Comparison of ENCODE assay signal across 18 mouse cellular contexts in genomic region chr17:79303238-79303637, GRCm38 (mm10). TPM values are rescaled to one million over a fixed set of nuclear protein-coding genes. Genes with fewer than 3 reads are reported as not detected.
DNase-seq lines count a peak whose midpoint lies in the region; ATAC-seq and TF ChIP-seq lines count a peak whose summit lies in the region.
"Had no signal": no experiment of that assay in that cellular context is flagged by ENCODE, and none has a peak within 500 bp of the region (broad histone marks: within the 10 kb centered on the region; RNA-seq: fewer than 3 reads in every experiment).

No protein-coding gene starts in this region.

- peak; percentile 25; the same call in 1 of the 2 replicates for ATAC-seq in liver, embryonic 15.5 days (ENCODE audit: insufficient read depth)
- ATAC-seq in stomach, embryonic 14.5 days (ENCODE audit: insufficient number of reproducible peaks, insufficient read depth, low FRiP score, low read depth): peak; percentile 6; the same call in 1 of the 2 replicates
- no peak for ATAC-seq in stomach, postnatal 0 days (ENCODE audit: low FRiP score, low TSS enrichment)
- peak; percentile 72 for ATAC-seq in megakaryocyte progenitor cell, adult 5-6 weeks (replicated peaks; ENCODE audit: poor library complexity)
- ATAC-seq: forebrain, embryonic 13.5 days had no signal

- H3K36me3 ChIP-seq in liver, embryonic 15.5 days (replicated peaks): no peaks in the 10 kb centered on the region
- H3K36me3 ChIP-seq in stomach, embryonic 14.5 days (ENCODE audit: control insufficient read depth, insufficient read depth, low read length): no peaks in the 10 kb centered on the region
- H3K36me3 ChIP-seq in stomach, postnatal 0 days (ENCODE audit: control insufficient read depth, insufficient read depth, low read length): no peaks in the 10 kb centered on the region
- no peaks in the 10 kb centered on the region for H3K36me3 ChIP-seq in midbrain, embryonic 10.5 days
- H3K36me3 ChIP-seq: embryonic facial prominence, embryonic 10.5 days; heart, embryonic 10.5 days; hindbrain, embryonic 12.5 days had no signal

- 68% methylated on average over 3 of the region's 3 CpGs for WGBS in liver, embryonic 15.5 days (ENCODE audit: insufficient replicate concordance)
- WGBS in stomach, embryonic 14.5 days: 73% methylated on average over 3 of the region's 3 CpGs
- WGBS in stomach, postnatal 0 days: 72% methylated on average over 3 of the region's 3 CpGs
- 86% methylated on average over 3 of the region's 3 CpGs for WGBS in midbrain, embryonic 10.5 days

- no peak for TF ChIP-seq EP300 in stomach, postnatal 0 days (optimal IDR thresholded peaks at IDR 0.05)

- H3K27ac ChIP-seq in liver, embryonic 15.5 days (replicated peaks): no peak overlapping the region
- H3K27ac ChIP-seq in stomach, embryonic 14.5 days (ENCODE audit: low read length): no peak overlapping the region
- no peak overlapping the region for H3K27ac ChIP-seq in stomach, postnatal 0 days (replicated peaks)
- H3K27ac ChIP-seq in midbrain, embryonic 10.5 days (replicated peaks): no peak overlapping the region
- H3K27ac ChIP-seq: embryonic facial prominence, embryonic 10.5 days; forebrain, embryonic 13.5 days; heart, embryonic 10.5 days; hindbrain, embryonic 12.5 days had no signal

- H3K4me2 ChIP-seq in liver, embryonic 15.5 days: peak overlapping the region; percentile 18; the same call in 1 of the 2 replicates
- H3K4me2 ChIP-seq in stomach, embryonic 14.5 days (replicated peaks; ENCODE audit: low read depth, low read length): no peak overlapping the region
- H3K4me2 ChIP-seq in stomach, postnatal 0 days (replicated peaks; ENCODE audit: low read depth): no peak overlapping the region
- H3K4me2 ChIP-seq: forebrain, embryonic 13.5 days; hindbrain, embryonic 12.5 days had no signal

- TF ChIP-seq CTCF in stomach, postnatal 0 days (IDR thresholded peaks at IDR 0.05; ENCODE audit: low read depth): no peak

- no peaks in the 10 kb centered on the region for H3K4me1 ChIP-seq in liver, embryonic 15.5 days (replicated peaks)
- no peaks in the 10 kb centered on the region for H3K4me1 ChIP-seq in stomach, embryonic 14.5 days (ENCODE audit: control insufficient read depth, insufficient read depth, low read length)
- no peaks in the 10 kb centered on the region for H3K4me1 ChIP-seq in stomach, postnatal 0 days (replicated peaks; ENCODE audit: control insufficient read depth, insufficient read depth)
- H3K4me1 ChIP-seq in midbrain, embryonic 10.5 days: no peaks in the 10 kb centered on the region
- H3K4me1 ChIP-seq: embryonic facial prominence, embryonic 10.5 days; forebrain, embryonic 13.5 days; hindbrain, embryonic 12.5 days had no signal

- no peak for DNase-seq in liver
- DNase-seq in stomach, postnatal 0 days (ENCODE audit: low spot score): no peak
- DNase-seq in midbrain, embryonic 10.5 days (ENCODE audit: low spot score): no peak
- DNase-seq in urinary bladder, adult 2 months (ENCODE audit: low spot score): no peak
- DNase-seq: adrenal gland, postnatal 14 days; cerebellum, adult 18-20 months; cerebellum, adult 9-11 months; cerebellum, postnatal 36 days; gastrocnemius, postnatal 36 days; heart, postnatal 10 days; heart, postnatal 4 days had no signal

- no peak overlapping the region for H3K9ac ChIP-seq in liver, embryonic 15.5 days
- H3K9ac ChIP-seq in stomach, embryonic 14.5 days (replicated peaks; ENCODE audit: low read depth, low read length): no peak overlapping the region
- no peak overlapping the region for H3K9ac ChIP-seq in stomach, postnatal 0 days (ENCODE audit: low read length)
- H3K9ac ChIP-seq: forebrain, embryonic 13.5 days; hindbrain, embryonic 12.5 days had no signal

- no peak overlapping the region for H3K4me3 ChIP-seq in liver, embryonic 15.5 days (replicated peaks)
- no peak overlapping the region for H3K4me3 ChIP-seq in stomach, embryonic 14.5 days (ENCODE audit: low read depth, low read length)
- H3K4me3 ChIP-seq in stomach, postnatal 0 days (ENCODE audit: low read depth, low read length): no peak overlapping the region
- H3K4me3 ChIP-seq in midbrain, embryonic 10.5 days: no peak overlapping the region
- H3K4me3 ChIP-seq: embryonic facial prominence, embryonic 10.5 days; forebrain, embryonic 13.5 days; heart, embryonic 10.5 days; hindbrain, embryonic 12.5 days had no signal

- no peaks in the 10 kb centered on the region for H3K9me3 ChIP-seq in liver, embryonic 15.5 days (replicated peaks)
- no peaks in the 10 kb centered on the region for H3K9me3 ChIP-seq in stomach, embryonic 14.5 days (ENCODE audit: control insufficient read depth, low read depth, low read length)
- no peaks in the 10 kb centered on the region for H3K9me3 ChIP-seq in stomach, postnatal 0 days (ENCODE audit: control insufficient read depth, low read length)
- H3K9me3 ChIP-seq in midbrain, embryonic 10.5 days (replicated peaks): no peaks in the 10 kb centered on the region
- H3K9me3 ChIP-seq: embryonic facial prominence, embryonic 10.5 days; forebrain, embryonic 13.5 days; heart, embryonic 10.5 days; hindbrain, embryonic 12.5 days had no signal

- H3K27me3 ChIP-seq in liver, embryonic 15.5 days: no peaks in the 10 kb centered on the region
- no peaks in the 10 kb centered on the region for H3K27me3 ChIP-seq in stomach, embryonic 14.5 days (ENCODE audit: control insufficient read depth, insufficient read depth, low read length)
- no peaks in the 10 kb centered on the region for H3K27me3 ChIP-seq in stomach, postnatal 0 days (ENCODE audit: control insufficient read depth, insufficient read depth, low read length)
- H3K27me3 ChIP-seq in midbrain, embryonic 10.5 days (ENCODE audit: low read depth, poor library complexity, severe bottlenecking): no peaks in the 10 kb centered on the region
- H3K27me3 ChIP-seq: forebrain, embryonic 13.5 days; hindbrain, embryonic 12.5 days had no signal

RNA-seq across cellular contexts. Expression of gene Cdc42ep3, which starts 51.7 kb away (rescaled TPM):
- 60.0 and 62.2 TPM in 2 replicates for polyA plus RNA-seq in liver, embryonic 15.5 days (2015; fragmentation: Nextera tagmentation; extraction: Ambion mirVana)
- polyA plus RNA-seq in stomach, embryonic 14.5 days (2014; fragmentation: Nextera tagmentation; extraction: Ambion mirVana): 75.5 and 85.0 TPM in 2 replicates
- polyA plus RNA-seq in stomach, postnatal 0 days (2015; fragmentation: Nextera tagmentation; extraction: Ambion mirVana): 56.9 and 62.6 TPM in 2 replicates
- 34.8 and 37.1 TPM in 2 replicates for total RNA-seq in megakaryocyte progenitor cell, adult 5-6 weeks (2015)
- total RNA-seq in megakaryocyte progenitor cell, adult 5-6 weeks (2017): 64.5 and 82.4 TPM in 2 replicates
- 13.7 and 14.7 TPM in 2 replicates for polyA plus RNA-seq in midbrain, embryonic 10.5 days (2016; fragmentation: Nextera tagmentation; extraction: Ambion mirVana)
- 291 and 304 TPM in 2 replicates for polyA plus RNA-seq in urinary bladder, adult 2 months (2012; rRNA removed)
